Mouse (Mus musculus): ENCODE results near the gene Gm5148. TPM values are rescaled to one million over a fixed set of nuclear protein-coding genes. Genes with fewer than 3 reads are reported as not detected.

The Gm5148 gene
- total RNA-seq, 1 experiment = 69.6 TPM

- TF ChIP-seq CHD2 (IDR thresholded peaks at IDR 0.05; ENCODE audit: low read depth, low read length) = no peak
- no peak for TF ChIP-seq ZNF384 (IDR thresholded peaks at IDR 0.05; ENCODE audit: low read depth, low read length)
- TF ChIP-seq ZC3H11A (IDR thresholded peaks at IDR 0.05; ENCODE audit: borderline replicate concordance, low read depth, low read length) = no peak
- TF ChIP-seq HCFC1 (IDR thresholded peaks at IDR 0.05; ENCODE audit: borderline replicate concordance, insufficient read depth, low read length) = no peak
- TF ChIP-seq MAFK (IDR thresholded peaks at IDR 0.05; ENCODE audit: insufficient read depth, low read depth, low read length) = no peak
- Histone ChIP-seq H3K9me3 (ENCODE audit: control insufficient read depth, insufficient read depth, low read depth, low read length) (no peaks in the 10 kb centered on the region), H3K4me1 (ENCODE audit: control insufficient read depth in 2 of 2, insufficient read depth in 2 of 2, low read length in 2 of 2, poor library complexity in 1 of 2) (no peaks in the 10 kb centered on the region), H3K36me3 (ENCODE audit: control insufficient read depth, insufficient read depth, low read length, poor library complexity, severe bottlenecking) (no peaks in the 10 kb centered on the region), H3K9ac (ENCODE audit: insufficient read depth, low read depth, low read length, poor library complexity, severe bottlenecking) (no peak overlapping the region), H3K27ac (ENCODE audit: insufficient read depth, low read depth, low read length, poor library complexity, severe bottlenecking) (no peak overlapping the region), H3K4me3 (ENCODE audit: insufficient read depth in 1 of 2, low read depth in 1 of 2, low read length in 2 of 2, poor library complexity in 1 of 2, severe bottlenecking in 1 of 2) (no peak overlapping the region)
- DNase-seq (ENCODE audit: low read depth, low spot score) = no peak
- in situ Hi-C loops (cut with MboI; ENCODE audit: low sequenced_read_pairs in 2 of 2, unreplicated experiment in 2 of 2) = no loop called here
These were observed 42.3 kb upstream of the Gm5148 start for GRCm38 (mm10) chr3:37766628-37767027.

GRCm38 (mm10) chr3:37765971-37766370, 41.7 kb upstream of the Gm5148 start:
- no peak overlapping the region for H3K4me3 ChIP-seq (ENCODE audit: insufficient read depth in 1 of 2, low read depth in 1 of 2, low read length in 2 of 2, poor library complexity in 1 of 2, severe bottlenecking in 1 of 2)
- no peak overlapping the region for H3K27ac ChIP-seq (ENCODE audit: insufficient read depth, low read depth, low read length, poor library complexity, severe bottlenecking)
- H3K9ac ChIP-seq (ENCODE audit: insufficient read depth, low read depth, low read length, poor library complexity, severe bottlenecking) = no peak overlapping the region
- no peak for TF ChIP-seq MAFK (IDR thresholded peaks at IDR 0.05; ENCODE audit: insufficient read depth, low read depth, low read length)
- TF ChIP-seq ZC3H11A (IDR thresholded peaks at IDR 0.05; ENCODE audit: borderline replicate concordance, low read depth, low read length) = no peak
- no peak for TF ChIP-seq ZNF384 (IDR thresholded peaks at IDR 0.05; ENCODE audit: low read depth, low read length)
- TF ChIP-seq CHD2 (IDR thresholded peaks at IDR 0.05; ENCODE audit: low read depth, low read length) = no peak
- TF ChIP-seq HCFC1 (IDR thresholded peaks at IDR 0.05; ENCODE audit: borderline replicate concordance, insufficient read depth, low read length) = no peak
- in situ Hi-C loops (cut with MboI; ENCODE audit: low sequenced_read_pairs in 2 of 2, unreplicated experiment in 2 of 2) = no loop called here
- DNase-seq (ENCODE audit: low read depth, low spot score) = no peak
- no peaks in the 10 kb centered on the region for H3K9me3 ChIP-seq (ENCODE audit: control insufficient read depth, insufficient read depth, low read depth, low read length)
- H3K4me1 ChIP-seq (ENCODE audit: control insufficient read depth in 2 of 2, insufficient read depth in 2 of 2, low read length in 2 of 2, poor library complexity in 1 of 2) = no peaks in the 10 kb centered on the region
- H3K36me3 ChIP-seq (ENCODE audit: control insufficient read depth, insufficient read depth, low read length, poor library complexity, severe bottlenecking) = no peaks in the 10 kb centered on the region

DNA sequence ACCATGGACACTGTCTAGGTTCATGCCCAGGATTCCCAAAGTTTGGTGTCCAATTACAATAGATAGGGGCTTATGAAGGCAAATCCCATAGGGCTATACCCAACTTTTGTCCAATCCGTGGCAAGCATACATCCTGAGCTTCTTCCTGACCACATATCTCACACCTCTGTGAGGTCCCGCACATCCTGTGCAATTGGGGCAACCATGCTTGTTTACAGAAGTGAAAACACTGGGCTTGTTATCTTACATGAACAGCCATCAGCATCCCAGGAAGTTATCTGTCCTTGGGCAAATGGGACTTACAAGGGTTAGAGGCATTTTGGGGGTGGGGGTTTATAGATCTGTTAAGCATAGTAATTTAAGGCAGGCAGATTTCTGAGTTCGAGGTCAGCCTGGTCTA, 41.0 kb upstream of the Gm5148 start:
- Histone ChIP-seq H3K4me1 (ENCODE audit: control insufficient read depth in 2 of 2, insufficient read depth in 2 of 2, low read length in 2 of 2, poor library complexity in 1 of 2) (peaks cover 0 to 3% of the 10 kb centered on the region in 2 experiments; a peak in 1 of 4 replicates), H3K9me3 (ENCODE audit: control insufficient read depth, insufficient read depth, low read depth, low read length) (no peaks in the 10 kb centered on the region), H3K27ac (ENCODE audit: insufficient read depth, low read depth, low read length, poor library complexity, severe bottlenecking) (no peak overlapping the region), H3K4me3 (ENCODE audit: insufficient read depth in 1 of 2, low read depth in 1 of 2, low read length in 2 of 2, poor library complexity in 1 of 2, severe bottlenecking in 1 of 2) (no peak overlapping the region), H3K9ac (ENCODE audit: insufficient read depth, low read depth, low read length, poor library complexity, severe bottlenecking) (no peak overlapping the region), H3K36me3 (ENCODE audit: control insufficient read depth, insufficient read depth, low read length, poor library complexity, severe bottlenecking) (no peaks in the 10 kb centered on the region)
- TF ChIP-seq MAFK (IDR thresholded peaks at IDR 0.05; ENCODE audit: insufficient read depth, low read depth, low read length) (no peak), ZC3H11A (IDR thresholded peaks at IDR 0.05; ENCODE audit: borderline replicate concordance, low read depth, low read length) (no peak), ZNF384 (IDR thresholded peaks at IDR 0.05; ENCODE audit: low read depth, low read length) (no peak), HCFC1 (IDR thresholded peaks at IDR 0.05; ENCODE audit: borderline replicate concordance, insufficient read depth, low read length) (no peak), CHD2 (IDR thresholded peaks at IDR 0.05; ENCODE audit: low read depth, low read length) (no peak)
- no peak for DNase-seq (ENCODE audit: low read depth, low spot score)
- in situ Hi-C loops (cut with MboI; ENCODE audit: low sequenced_read_pairs in 2 of 2, unreplicated experiment in 2 of 2) = no loop called here

DNA sequence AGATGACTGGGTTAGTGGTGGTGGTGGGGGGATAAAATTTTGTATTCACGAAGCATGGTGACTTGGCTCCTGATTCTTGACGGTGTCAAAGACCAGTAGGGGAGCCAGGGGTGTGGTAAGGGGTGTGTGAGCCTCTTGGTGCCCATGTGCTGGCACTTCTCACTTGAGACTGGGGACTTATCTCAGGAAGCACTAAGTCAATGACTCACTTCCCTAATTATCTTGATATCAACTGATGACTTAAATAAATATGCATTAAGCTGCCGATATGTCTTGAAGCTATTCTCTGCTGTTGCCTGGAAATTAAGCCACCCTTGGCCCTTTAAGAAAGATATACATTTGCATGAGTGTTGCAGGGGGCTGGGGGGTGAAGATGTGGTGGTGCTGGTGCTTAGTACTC, 38.0 kb upstream of the Gm5148 start:
- in situ Hi-C loops (cut with MboI; ENCODE audit: low sequenced_read_pairs in 2 of 2, unreplicated experiment in 2 of 2) = no loop called here
- TF ChIP-seq ZNF384 (IDR thresholded peaks at IDR 0.05; ENCODE audit: low read depth, low read length) (no peak), MAFK (IDR thresholded peaks at IDR 0.05; ENCODE audit: insufficient read depth, low read depth, low read length) (no peak), ZC3H11A (IDR thresholded peaks at IDR 0.05; ENCODE audit: borderline replicate concordance, low read depth, low read length) (no peak)
- Histone ChIP-seq H3K4me1 (ENCODE audit: control insufficient read depth in 2 of 2, insufficient read depth in 2 of 2, low read length in 2 of 2, poor library complexity in 1 of 2) (peaks cover 2 to 10% of the 10 kb centered on the region in 2 experiments; a peak in 2 of 4 replicates), H3K36me3 (ENCODE audit: control insufficient read depth, insufficient read depth, low read length, poor library complexity, severe bottlenecking) (no peaks in the 10 kb centered on the region), H3K9ac (ENCODE audit: insufficient read depth, low read depth, low read length, poor library complexity, severe bottlenecking) (no peak overlapping the region), H3K27ac (ENCODE audit: insufficient read depth, low read depth, low read length, poor library complexity, severe bottlenecking) (no peak overlapping the region), H3K4me3 (ENCODE audit: insufficient read depth in 1 of 2, low read depth in 1 of 2, low read length in 2 of 2, poor library complexity in 1 of 2, severe bottlenecking in 1 of 2) (no peak overlapping the region), H3K9me3 (ENCODE audit: control insufficient read depth, insufficient read depth, low read depth, low read length) (no peaks in the 10 kb centered on the region)
- no peak for DNase-seq (ENCODE audit: low read depth, low spot score)

DNA sequence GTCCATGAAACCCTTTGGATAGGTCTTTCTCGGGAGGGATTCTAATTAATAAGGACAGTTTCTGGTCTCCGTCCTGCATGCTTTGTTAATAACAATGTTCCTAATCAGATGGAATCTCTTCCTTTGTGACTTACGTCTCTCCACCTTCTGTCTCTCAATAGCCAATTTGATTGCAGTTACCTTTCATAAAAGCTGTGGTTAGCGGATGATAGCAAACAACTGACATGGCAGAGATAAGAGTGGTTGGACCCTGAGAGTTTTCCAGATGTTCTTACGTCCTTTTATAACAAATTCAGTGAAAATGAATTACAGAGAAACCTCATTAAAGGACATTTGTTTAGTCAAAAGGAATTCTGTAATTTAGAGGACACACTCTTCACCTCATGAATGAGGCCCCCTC, 37.5 kb upstream of the Gm5148 start:
- Histone ChIP-seq H3K9me3 (ENCODE audit: control insufficient read depth, insufficient read depth, low read depth, low read length) (no peaks in the 10 kb centered on the region), H3K9ac (ENCODE audit: insufficient read depth, low read depth, low read length, poor library complexity, severe bottlenecking) (no peak overlapping the region), H3K4me1 (ENCODE audit: control insufficient read depth in 2 of 2, insufficient read depth in 2 of 2, low read length in 2 of 2, poor library complexity in 1 of 2) (peaks cover 2 to 10% of the 10 kb centered on the region in 2 experiments; a peak in 2 of 4 replicates), H3K36me3 (ENCODE audit: control insufficient read depth, insufficient read depth, low read length, poor library complexity, severe bottlenecking) (no peaks in the 10 kb centered on the region), H3K27ac (ENCODE audit: insufficient read depth, low read depth, low read length, poor library complexity, severe bottlenecking) (no peak overlapping the region), H3K4me3 (ENCODE audit: insufficient read depth in 1 of 2, low read depth in 1 of 2, low read length in 2 of 2, poor library complexity in 1 of 2, severe bottlenecking in 1 of 2) (no peak overlapping the region)
- no peak for TF ChIP-seq HCFC1 (IDR thresholded peaks at IDR 0.05; ENCODE audit: borderline replicate concordance, insufficient read depth, low read length)
- in situ Hi-C loops (cut with MboI; ENCODE audit: low sequenced_read_pairs in 2 of 2, unreplicated experiment in 2 of 2) = no loop called here
- no peak for DNase-seq (ENCODE audit: low read depth, low spot score)
